Mouse (Mus musculus) CH12.LX (cell line): ENCODE measurements around the gene Stk32b. TPM values are rescaled to one million over a fixed set of nuclear protein-coding genes. Genes with fewer than 3 reads are reported as not detected.

Experiments
- DNase-seq: peaks from one replicate; pipeline ENCODE4 v3.0.0-alpha.2; 2013; ENCODE audit errors: extremely low read depth
- H3K27ac ChIP-seq: 2 replicates; pipeline ENCODE4 v1.5.1; 2012; ENCODE audit warnings: low read depth, mild to moderate bottlenecking, control low read depth, moderate library complexity; ENCODE audit not compliant: insufficient read depth
- H3K27me3 ChIP-seq: replicated peaks from 2 replicates; pipeline ENCODE3; 2012; ENCODE audit warnings: inconsistent platforms
- H3K36me3 ChIP-seq, 2 experiments: replicated peaks in 1 of 2; 2 replicates each; pipeline versions ENCODE3 to v1.6.1; 2012; ENCODE audit warnings: inconsistent platforms in 1 of 2, low read length in 1 of 2, mild to moderate bottlenecking in 1 of 2, mixed read lengths in 1 of 2, moderate library complexity in 1 of 2; ENCODE audit not compliant: control insufficient read depth in 1 of 2, insufficient read depth in 1 of 2
- H3K4me1 ChIP-seq, 2 experiments: 2 replicates each; pipeline ENCODE4 v1.6.1; 2012; ENCODE audit warnings: inconsistent platforms in 1 of 2, moderate library complexity in 1 of 2; ENCODE audit not compliant: insufficient read depth in 2 of 2, control insufficient read depth in 1 of 2
- H3K4me2 ChIP-seq: 2 replicates; pipeline ENCODE4 v1.6.1; 2012; ENCODE audit warnings: low read depth, mild to moderate bottlenecking, control low read depth; ENCODE audit not compliant: poor library complexity, insufficient read depth, severe bottlenecking
- H3K4me3 ChIP-seq, 3 experiments: fragments of 150-350 bp in 1 of 3; sonication (generic) in 1 of 3; replicated peaks in 1 of 3; 2 replicates each; pipeline versions ENCODE3 to v1.5.1; 2011 to 2012; ENCODE audit warnings: low read depth in 2 of 3, low read length in 2 of 3, mild to moderate bottlenecking in 2 of 3, moderate library complexity in 2 of 3, control low read depth in 1 of 3, improper control_type of control experiment in 1 of 3, inconsistent platforms in 1 of 3, mixed read lengths in 1 of 3; ENCODE audit not compliant: poor library complexity in 1 of 3
- H3K79me2 ChIP-seq: replicated peaks from 2 replicates; pipeline ENCODE4 v1.6.1; 2012; ENCODE audit warnings: mild to moderate bottlenecking, moderate library complexity; ENCODE audit not compliant: control insufficient read depth, poor library complexity, insufficient read depth, severe bottlenecking; ENCODE audit errors: extremely low read depth
- H3K9ac ChIP-seq: 2 replicates; pipeline ENCODE4 v1.6.1; 2012; ENCODE audit warnings: low read depth, mild to moderate bottlenecking, control low read depth, moderate library complexity; ENCODE audit not compliant: insufficient read depth
- H3K9me3 ChIP-seq: replicated peaks from 2 replicates; pipeline ENCODE3; 2012; ENCODE audit warnings: low read length, inconsistent platforms, mixed read lengths
- BHLHE40 ChIP-seq: IDR thresholded peaks from 2 replicates; pipeline ENCODE4 v1.6.1; 2011; ENCODE audit warnings: mild to moderate bottlenecking, low read depth, low read length, improper control_type of control experiment
- CHD2 ChIP-seq: IDR thresholded peaks from 2 replicates; pipeline ENCODE4 v1.6.1; 2011; ENCODE audit warnings: low read length, improper control_type of control experiment
- EP300 ChIP-seq: IDR thresholded peaks from 2 replicates; pipeline ENCODE4 v1.6.1; 2011; ENCODE audit warnings: low read length, improper control_type of control experiment
- GABPA ChIP-seq: IDR thresholded peaks from 2 replicates; pipeline ENCODE4 v1.6.1; 2012; ENCODE audit warnings: low read depth, low read length, improper control_type of control experiment, inconsistent platforms; ENCODE audit not compliant: insufficient replicate concordance
- IRF4 ChIP-seq: IDR thresholded peaks from 2 replicates; pipeline ENCODE4 v1.6.1; 2014; ENCODE audit warnings: low read depth, mild to moderate bottlenecking, inconsistent platforms, low read length, improper control_type of control experiment
- JUN ChIP-seq: IDR thresholded peaks from 2 replicates; pipeline ENCODE4 v1.6.1; 2011; ENCODE audit warnings: low read depth, mild to moderate bottlenecking, low read length, improper control_type of control experiment, moderate library complexity; ENCODE audit not compliant: insufficient read depth
- KAT2A ChIP-seq: IDR thresholded peaks from 2 replicates; pipeline ENCODE4 v1.6.1; 2012; ENCODE audit warnings: low read length, improper control_type of control experiment, inconsistent platforms; ENCODE audit not compliant: insufficient replicate concordance
- MXI1 ChIP-seq: IDR thresholded peaks from 2 replicates; pipeline ENCODE4 v1.6.1; 2011; ENCODE audit warnings: mild to moderate bottlenecking, low read depth, low read length, improper control_type of control experiment
- MYC ChIP-seq: IDR thresholded peaks from 2 replicates; pipeline ENCODE4 v1.6.1; 2011; ENCODE audit warnings: low read depth, mild to moderate bottlenecking, improper control_type of control experiment, low read length
- NRF1 ChIP-seq: IDR thresholded peaks from 2 replicates; pipeline ENCODE4 v1.6.1; 2014; ENCODE audit warnings: low read depth, mild to moderate bottlenecking, inconsistent platforms, low read length, improper control_type of control experiment, moderate library complexity
- POLR2A ChIP-seq: IDR thresholded peaks from 2 replicates; pipeline ENCODE4 v1.6.1; 2011; ENCODE audit warnings: low read depth, mild to moderate bottlenecking, improper control_type of control experiment, low read length
- POLR2AphosphoS2 ChIP-seq: IDR thresholded peaks from 2 replicates; pipeline ENCODE4 v1.6.1; 2011; ENCODE audit warnings: low read depth, low read length, improper control_type of control experiment
- TBP ChIP-seq: conservative IDR thresholded peaks from 2 replicates; pipeline ENCODE4 v1.6.1; 2011; ENCODE audit warnings: low read depth, low read length, improper control_type of control experiment
- TCF12 ChIP-seq: IDR thresholded peaks from 2 replicates; pipeline ENCODE4 v1.6.1; 2014; ENCODE audit warnings: low read depth, mild to moderate bottlenecking, inconsistent platforms, low read length, improper control_type of control experiment
- USF1 ChIP-seq: IDR thresholded peaks from 2 replicates; pipeline ENCODE4 v1.6.1; 2014; ENCODE audit warnings: low read depth, mild to moderate bottlenecking, inconsistent platforms, low read length, improper control_type of control experiment
- USF2 ChIP-seq: conservative IDR thresholded peaks from 2 replicates; pipeline ENCODE4 v1.6.1; 2011; ENCODE audit warnings: low read depth, low read length, improper control_type of control experiment
- ZMIZ1 ChIP-seq: IDR thresholded peaks from 2 replicates; pipeline ENCODE4 v1.6.1; 2012; ENCODE audit warnings: low read depth, mild to moderate bottlenecking, inconsistent platforms, low read length, improper control_type of control experiment
- dilution Hi-C: fragments of 300-500 bp; cut with MboI; formaldehyde crosslinking; loops from 2 replicates; pipeline ENCODE4 v1.14.3; 2020; ENCODE audit warnings: low sequenced_read_pairs; ENCODE audit not compliant: extremely low pct_unique_long_range_greater_than_20kb, extremely low pct_ligation_motif_present
- in situ Hi-C: fragments of 300-500 bp; cut with MboI; formaldehyde crosslinking; loops from 3 replicates; pipeline ENCODE4 v1.14.3; 2019; ENCODE audit warnings: low sequenced_read_pairs, low pct_ligation_motif_present, low pct_unique_long_range_greater_than_20kb, mixed read lengths
- polyA plus RNA-seq: library from polyadenylated mRNA; unstranded; fragments of >175 nt; gene quantifications from 2 replicates; pipeline ENCODE4 v1.2.1, GENCODE M21; 2012; ENCODE audit warnings: low read depth; ENCODE audit not compliant: insufficient read length
- total RNA-seq, 2 experiments: library from RNA; depleted of rRNA; stranded (reverse); fragments of 300-350 nt in 1 of 2; fragments of >200 nt in 1 of 2; gene quantifications; 2 replicates each; pipeline ENCODE4 v1.2.3; 2012 to 2014

The Stk32b gene
- total and polyA plus RNA-seq, 3 experiments: not detected

DNA sequence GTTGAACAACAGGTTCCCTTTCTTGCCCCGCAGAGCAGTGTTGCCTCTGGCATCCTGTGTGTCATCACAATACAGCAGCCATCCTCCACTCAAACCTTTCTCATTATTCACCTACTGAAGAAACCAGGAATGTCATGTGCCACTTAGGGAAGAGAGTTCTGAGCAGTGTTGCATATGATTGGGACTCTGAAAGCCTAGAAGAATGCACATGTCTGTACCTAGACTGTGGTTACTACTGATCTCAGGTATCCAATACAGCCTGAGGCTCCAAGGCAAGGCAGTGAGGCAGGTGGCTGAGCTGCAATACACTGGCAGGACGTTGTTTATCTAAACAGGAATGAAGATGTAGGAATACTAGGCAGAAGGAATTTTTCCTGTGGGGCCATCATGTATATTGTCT, 204.5 kb downstream of the Stk32b start:
- Histone ChIP-seq H3K4me3 (no peak overlapping the region), H3K4me1 (no peaks in the 10 kb centered on the region)
- in situ Hi-C loops: no loop called here

DNA sequence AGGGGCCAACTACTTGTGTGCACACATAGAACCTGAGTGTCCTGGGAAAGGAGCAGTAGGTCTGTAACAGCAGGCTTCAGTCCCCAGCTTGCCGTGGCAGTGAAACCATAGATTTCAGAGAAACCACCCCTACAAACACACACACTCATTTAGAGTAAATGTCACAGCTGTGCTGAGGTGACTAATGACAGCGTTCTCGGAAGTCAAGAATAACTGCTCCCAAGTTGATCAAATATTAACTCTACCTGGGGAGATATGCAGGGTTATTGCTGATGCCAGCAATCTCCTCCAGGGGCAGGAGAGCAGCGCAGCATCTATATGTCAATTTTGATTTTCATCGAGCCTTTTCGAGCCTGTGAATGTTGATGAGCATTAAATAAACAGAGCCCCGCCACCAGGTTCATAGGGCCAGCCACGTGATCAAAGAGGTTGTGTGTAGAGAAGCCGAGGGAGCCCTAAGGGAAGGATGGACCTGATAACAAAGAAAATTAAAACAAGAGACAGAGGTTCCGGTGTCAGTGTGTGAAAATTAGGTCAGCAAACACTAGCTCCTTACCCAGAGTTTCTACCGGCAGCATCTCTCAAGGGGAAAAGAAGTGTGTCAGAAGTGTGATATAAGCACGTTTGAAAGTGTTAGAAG, 210.0 kb downstream of the Stk32b start:
- Histone ChIP-seq H3K4me1 (no peaks in the 10 kb centered on the region; a peak in 1 of 4 replicates), H3K27me3 (peaks cover 44% of the 10 kb centered on the region), H3K9me3 (no peaks in the 10 kb centered on the region), H3K79me2 (no peaks in the 10 kb centered on the region), H3K36me3 (no peaks in the 10 kb centered on the region), H3K4me2 (no peak overlapping the region), H3K27ac (no peak overlapping the region), H3K4me3 (no peak overlapping the region), H3K9ac (no peak overlapping the region)
- dilution Hi-C loops (no loop called here), in situ Hi-C loops (no loop called here)
- TF ChIP-seq POLR2A: no peak
- no peak for TF ChIP-seq GABPA
- TF ChIP-seq ZMIZ1: no peak
- TF ChIP-seq USF2: no peak
- TF ChIP-seq MYC: no peak
- TF ChIP-seq BHLHE40: no peak
- no peak for TF ChIP-seq USF1
- TF ChIP-seq IRF4: no peak
- DNase-seq: no peak

More for the DNA sequence above, 204.5 kb downstream of the Stk32b start:
- TF ChIP-seq MYC (no peak), CHD2 (no peak), POLR2AphosphoS2 (no peak), JUN (no peak), NRF1 (no peak)
- no peak for DNase-seq
- H3K4me2 ChIP-seq: no peak overlapping the region
- no peak overlapping the region for H3K9ac ChIP-seq
- no peaks in the 10 kb centered on the region for H3K36me3 ChIP-seq
- dilution Hi-C loops: no loop called here
- H3K27ac ChIP-seq: no peak overlapping the region
- no peaks in the 10 kb centered on the region for H3K79me2 ChIP-seq
- no peaks in the 10 kb centered on the region for H3K9me3 ChIP-seq
- H3K27me3 ChIP-seq: peaks cover 65% of the 10 kb centered on the region

DNA sequence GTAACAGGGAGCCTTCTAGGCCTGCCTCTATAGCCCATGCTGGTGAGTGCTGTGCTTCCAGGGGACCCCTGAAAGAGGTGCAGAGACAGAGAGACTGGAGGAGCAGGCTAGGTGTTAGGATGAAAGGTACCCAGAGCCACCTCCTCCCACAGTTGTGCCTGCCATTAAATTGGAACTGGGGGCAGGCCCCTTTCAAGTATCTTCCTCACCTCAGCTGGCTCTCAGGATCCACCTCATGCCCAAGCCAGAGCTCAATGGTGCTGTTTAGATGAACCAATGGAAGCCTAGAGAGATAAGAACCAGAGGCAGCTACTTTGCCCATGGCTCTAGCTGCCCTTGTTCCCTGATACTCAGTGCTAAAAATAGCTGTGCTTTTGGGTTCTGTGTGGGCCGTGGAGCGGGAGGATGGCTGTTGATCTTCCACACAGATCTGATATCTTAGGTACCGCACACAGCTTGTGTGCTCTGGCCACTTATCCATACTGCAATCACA, 221.9 kb downstream of the Stk32b start:
- no peak for DNase-seq
- H3K4me2 ChIP-seq: no peak overlapping the region
- TF ChIP-seq TBP: no peak
- no peak for TF ChIP-seq GABPA
- TF ChIP-seq TCF12: no peak
- TF ChIP-seq USF1: no peak
- TF ChIP-seq EP300: no peak
- no peak for TF ChIP-seq KAT2A
- TF ChIP-seq BHLHE40: no peak
- no peak for TF ChIP-seq MXI1
- TF ChIP-seq, all 38 proteins: peak for 0
- Histone ChIP-seq H3K9me3 (peaks cover 5% of the 10 kb centered on the region), H3K27me3 (peaks cover 63% of the 10 kb centered on the region), H3K27ac (no peak overlapping the region), H3K4me3 (no peak overlapping the region), H3K79me2 (no peaks in the 10 kb centered on the region), H3K9ac (no peak overlapping the region), H3K36me3 (no peaks in the 10 kb centered on the region), H3K4me1 (no peaks in the 10 kb centered on the region)
- in situ Hi-C loops: no loop called here
- dilution Hi-C loops: no loop called here
